Mouse (Mus musculus) heart, postnatal 0 days (tissue): ENCODE measurements at regions not wholly inside any gene's neighbourhood (a gene's known extent, or its start where the extent isn't known, plus 50 kb on each side); places are given as distances from the start of the nearest gene placed in this dataset.
A peak's percentile ranks its signal among the peaks of the same experiment; 100 is the strongest.

Source experiments
- ATAC-seq: fragments of 200-750 bp; cut with Nextera tagmentation; 2 replicates; pipeline ENCODE4 v1.8.0; 2017; ENCODE audit warnings: low read depth, moderate number of reproducible peaks, moderate library complexity; ENCODE audit not compliant: insufficient read depth
- DNase-seq: peaks from one replicate; pipeline ENCODE4 v3.0.0-alpha.2; 2016; ENCODE audit warnings: low spot score
- H3K27ac ChIP-seq: fragments of 300-500 bp; sonication (generic); 2 replicates; pipeline ENCODE4 v1.5.1; 2014; ENCODE audit warnings: low read depth, mild to moderate bottlenecking
- H3K27me3 ChIP-seq: fragments of 300-500 bp; sonication (generic); 2 replicates; pipeline ENCODE4 v1.6.1; 2014; ENCODE audit warnings: low read length, mixed read lengths; ENCODE audit not compliant: control insufficient read depth, insufficient read depth
- H3K36me3 ChIP-seq: fragments of 300-500 bp; sonication (generic); replicated peaks from 2 replicates; pipeline ENCODE4 v1.6.1; 2014; ENCODE audit warnings: low read length, mixed read lengths; ENCODE audit not compliant: control insufficient read depth, insufficient read depth
- H3K4me1 ChIP-seq: fragments of 300-500 bp; sonication (generic); 2 replicates; pipeline ENCODE4 v1.6.1; 2014; ENCODE audit warnings: antibody characterized with exemption; ENCODE audit not compliant: control insufficient read depth, insufficient read depth
- H3K4me2 ChIP-seq: fragments of 300-500 bp; sonication (generic); 2 replicates; pipeline ENCODE4 v1.6.1; 2014; ENCODE audit warnings: low read depth, mild to moderate bottlenecking, low read length, moderate library complexity
- H3K4me3 ChIP-seq: fragments of 300-500 bp; sonication (generic); 2 replicates; pipeline ENCODE4 v1.5.1; 2014; ENCODE audit warnings: low read depth, low read length
- H3K9ac ChIP-seq: fragments of 300-500 bp; sonication (generic); replicated peaks from 2 replicates; pipeline ENCODE4 v1.6.1; 2014; ENCODE audit warnings: low read depth, low read length, mixed read lengths
- H3K9me3 ChIP-seq: fragments of 300-500 bp; sonication (generic); replicated peaks from 2 replicates; pipeline ENCODE4 v1.6.1; 2016; ENCODE audit warnings: low read length; ENCODE audit not compliant: control insufficient read depth
- CTCF ChIP-seq: IDR thresholded peaks from 2 replicates; pipeline ENCODE4 v1.5.1; 2016; ENCODE audit warnings: antibody characterized with exemption, control low read depth, low read depth
- EP300 ChIP-seq: IDR thresholded peaks from 2 replicates; pipeline ENCODE4 v1.6.1; 2016; ENCODE audit warnings: antibody characterized with exemption, low read depth
- WGBS: fragments of 180-500 bp; shearing (Covaris S2); extraction: QIAGEN DNeasy Blood & Tissue Kit; methylation state at CpG from one replicate; pipeline ENCODE4 v1.1.7; 2014; 5-methylcytosine and 5-hydroxymethylcytosine counted together

DNA sequence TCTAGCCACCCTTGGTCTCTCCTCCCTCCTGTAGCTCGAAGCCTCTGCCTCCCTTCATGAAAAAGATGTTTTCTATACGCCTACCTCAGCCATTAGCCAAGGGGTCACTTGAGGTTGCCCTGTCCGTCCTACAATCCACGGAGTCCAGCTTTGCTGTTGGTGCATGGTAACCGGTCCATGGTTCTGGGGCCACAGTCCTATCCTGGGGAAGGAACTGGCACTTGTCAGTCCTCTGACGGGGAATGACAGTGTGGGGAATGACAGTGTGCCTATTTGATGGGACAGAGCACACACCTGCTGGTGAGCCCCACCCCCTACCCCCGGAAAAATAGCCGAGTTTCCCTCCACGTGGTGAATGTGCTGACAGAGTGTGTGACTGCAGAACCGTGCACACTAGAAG lies 120.1 kb downstream of the Katnal1 start:
- Histone ChIP-seq H3K27ac (peak overlapping the region; percentile 86), H3K27me3 (no peaks in the 10 kb centered on the region), H3K36me3 (no peaks in the 10 kb centered on the region), H3K9me3 (no peaks in the 10 kb centered on the region), H3K4me1 (peaks cover 12% of the 10 kb centered on the region), H3K4me2 (peak overlapping the region; percentile 50), H3K9ac (no peak overlapping the region), H3K4me3 (peak overlapping the region; percentile 14; the same call in 1 of the 2 replicates)
- WGBS, result 9% methylated on average over 10 of the region's 10 CpGs
- peak; percentile 27 for DNase-seq
- TF ChIP-seq CTCF, result no peak
- TF ChIP-seq EP300, result no peak
- peak; percentile 10; the same call in 1 of the 2 replicates for ATAC-seq

DNA sequence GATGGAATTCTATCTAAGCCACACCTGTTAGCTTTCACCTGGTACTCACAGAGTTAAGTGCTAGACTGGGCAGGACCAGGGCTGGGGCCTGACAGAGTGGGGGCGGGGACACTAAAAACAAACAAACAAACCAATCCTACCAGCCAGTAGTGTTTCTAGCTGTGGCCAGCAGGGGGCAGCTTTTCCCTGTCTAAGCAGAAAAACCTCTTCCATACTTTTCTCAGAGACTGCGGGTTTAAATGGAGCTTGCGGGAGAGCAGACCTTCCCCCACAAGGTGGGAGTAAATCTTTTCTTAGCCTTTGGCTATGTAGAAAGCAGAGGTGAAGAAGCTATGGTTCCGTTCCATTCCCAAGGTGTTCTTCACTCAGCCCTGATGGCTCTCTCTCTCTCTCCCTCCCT lies 120.7 kb downstream of the Katnal1 start:
- Histone ChIP-seq H3K27me3 (no peaks in the 10 kb centered on the region), H3K27ac (no peak overlapping the region), H3K9me3 (no peaks in the 10 kb centered on the region), H3K4me3 (no peak overlapping the region), H3K4me1 (peaks cover 12% of the 10 kb centered on the region), H3K36me3 (no peaks in the 10 kb centered on the region), H3K4me2 (peak overlapping the region; percentile 50; the same call in 1 of the 2 replicates), H3K9ac (no peak overlapping the region)
- DNase-seq (peak; percentile 67), ATAC-seq (peak; percentile 45; the same call in 1 of the 2 replicates)
- 7% methylated on average over 4 of the region's 4 CpGs for WGBS
- TF ChIP-seq CTCF (peak; percentile 76), EP300 (no peak)

DNA sequence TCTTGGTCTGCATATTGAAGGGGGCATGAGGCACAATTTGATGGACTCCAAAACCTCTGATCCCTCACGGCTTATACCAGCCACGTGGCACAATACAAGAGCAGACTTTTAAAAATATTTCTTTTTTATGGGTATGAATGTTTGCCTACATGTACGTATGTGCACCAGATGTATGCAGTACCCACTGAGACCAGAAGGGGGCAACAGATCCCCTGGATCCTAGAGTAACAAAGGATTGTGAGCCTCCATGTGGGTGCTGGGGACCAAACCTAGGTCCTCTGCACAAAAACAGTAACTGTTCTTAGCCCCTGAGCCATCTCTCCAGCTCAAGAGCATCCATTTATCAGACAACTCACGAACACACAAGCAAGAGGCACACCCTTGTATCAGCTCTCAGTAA lies 121.5 kb downstream of the Katnal1 start:
- Histone ChIP-seq H3K27ac (no peak overlapping the region), H3K36me3 (no peaks in the 10 kb centered on the region), H3K4me3 (no peak overlapping the region), H3K9me3 (no peaks in the 10 kb centered on the region), H3K4me2 (no peak overlapping the region), H3K9ac (no peak overlapping the region), H3K27me3 (no peaks in the 10 kb centered on the region), H3K4me1 (peaks cover 12% of the 10 kb centered on the region)
- 94% methylated on average over 4 of the region's 4 CpGs for WGBS
- ATAC-seq (no peak), DNase-seq (no peak)
- TF ChIP-seq CTCF (peak; percentile 23; the same call in 1 of the 2 replicates), EP300 (no peak)

DNA sequence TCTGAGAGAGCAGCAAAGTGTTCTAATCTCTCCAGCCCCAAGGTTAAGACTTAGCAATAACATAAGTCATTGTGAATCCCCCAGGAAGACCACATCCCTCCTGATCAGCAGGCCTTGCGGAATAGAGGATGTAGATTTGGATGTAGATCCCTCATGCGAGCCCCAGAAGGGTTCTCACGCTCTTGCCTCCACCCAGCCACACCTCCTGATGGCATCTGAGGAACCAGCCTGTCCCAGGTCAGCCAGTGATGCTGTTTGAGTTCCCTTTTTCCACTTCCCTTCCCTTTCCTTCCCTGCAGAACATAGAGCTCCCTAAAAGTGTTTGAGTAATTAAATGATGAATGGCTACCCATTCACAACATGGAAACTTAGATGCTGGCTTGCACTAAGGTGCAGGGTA lies 124.1 kb downstream of the Katnal1 start:
- DNase-seq (no peak), ATAC-seq (no peak)
- Histone ChIP-seq H3K27ac (no peak overlapping the region), H3K4me1 (peaks cover 12% of the 10 kb centered on the region), H3K4me3 (no peak overlapping the region), H3K9ac (no peak overlapping the region), H3K27me3 (no peaks in the 10 kb centered on the region), H3K9me3 (no peaks in the 10 kb centered on the region), H3K4me2 (no peak overlapping the region), H3K36me3 (no peaks in the 10 kb centered on the region)
- 59% methylated on average over 3 of the region's 3 CpGs for WGBS
- TF ChIP-seq CTCF, result no peak
- no peak for TF ChIP-seq EP300

DNA sequence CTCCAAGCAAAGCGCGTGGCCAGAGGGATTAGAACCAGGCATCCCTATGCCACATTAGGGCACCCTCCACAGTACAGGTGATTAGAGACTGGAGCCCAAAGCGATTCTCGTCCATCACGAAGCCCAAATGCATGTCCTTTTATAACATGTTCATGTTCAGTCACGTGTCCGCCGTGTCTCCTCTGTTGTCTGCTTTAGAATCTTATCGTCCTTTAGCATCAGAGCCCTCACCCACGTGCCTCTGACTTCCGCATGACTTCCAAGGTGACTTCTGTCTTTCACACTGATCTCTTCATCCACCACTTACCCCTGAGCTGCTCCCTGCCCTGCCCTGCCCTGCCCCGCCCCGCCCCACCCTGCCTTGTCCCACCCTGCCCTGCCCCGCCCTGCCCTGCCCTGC lies 125.3 kb downstream of the Katnal1 start:
- Histone ChIP-seq H3K9ac (no peak overlapping the region), H3K27me3 (no peaks in the 10 kb centered on the region), H3K36me3 (no peaks in the 10 kb centered on the region), H3K4me1 (peaks cover under 1% of the 10 kb centered on the region; the same call in 1 of the 2 replicates), H3K4me2 (no peak overlapping the region), H3K4me3 (no peak overlapping the region), H3K27ac (no peak overlapping the region), H3K9me3 (no peaks in the 10 kb centered on the region)
- WGBS, result 77% methylated on average over 14 of the region's 14 CpGs
- ATAC-seq (no peak), DNase-seq (no peak)
- TF ChIP-seq EP300, result no peak

DNA sequence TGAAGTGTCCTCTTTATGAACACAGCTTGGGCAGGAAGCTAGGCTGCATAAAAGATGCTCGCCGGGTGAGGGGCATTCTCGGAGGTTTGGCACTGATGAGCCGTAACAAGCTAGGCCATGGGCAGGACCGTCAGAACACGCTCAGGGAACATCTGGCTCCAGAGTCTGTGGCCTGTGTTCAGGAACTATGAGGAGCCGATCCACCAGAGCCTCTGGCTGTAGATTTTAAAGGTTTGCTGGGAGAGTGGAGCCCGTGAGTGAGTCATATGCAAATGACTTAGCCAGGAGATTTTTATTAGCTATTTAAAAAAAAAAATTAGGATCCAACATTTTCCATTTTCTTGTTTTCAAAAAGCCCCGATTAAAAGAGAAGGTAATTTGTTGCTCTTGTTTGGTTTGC lies 126.4 kb downstream of the Katnal1 start:
- no peak for ATAC-seq
- TF ChIP-seq EP300, result no peak
- no peak for TF ChIP-seq CTCF
- Histone ChIP-seq H3K9me3 (no peaks in the 10 kb centered on the region), H3K4me1 (no peaks in the 10 kb centered on the region), H3K4me2 (no peak overlapping the region), H3K36me3 (no peaks in the 10 kb centered on the region), H3K9ac (no peak overlapping the region), H3K27ac (no peak overlapping the region), H3K4me3 (no peak overlapping the region), H3K27me3 (no peaks in the 10 kb centered on the region)
- no peak for DNase-seq
- WGBS, result 85% methylated on average over 9 of the region's 9 CpGs
